Mouse (Mus musculus): ENCODE measurements around the gene Aaas. TPM values are rescaled to one million over a fixed set of nuclear protein-coding genes. Genes with fewer than 3 reads are reported as not detected.

The Aaas gene
- polyA plus RNA-seq, 1 experiment from 2014 or later = 30.6 TPM

DNA sequence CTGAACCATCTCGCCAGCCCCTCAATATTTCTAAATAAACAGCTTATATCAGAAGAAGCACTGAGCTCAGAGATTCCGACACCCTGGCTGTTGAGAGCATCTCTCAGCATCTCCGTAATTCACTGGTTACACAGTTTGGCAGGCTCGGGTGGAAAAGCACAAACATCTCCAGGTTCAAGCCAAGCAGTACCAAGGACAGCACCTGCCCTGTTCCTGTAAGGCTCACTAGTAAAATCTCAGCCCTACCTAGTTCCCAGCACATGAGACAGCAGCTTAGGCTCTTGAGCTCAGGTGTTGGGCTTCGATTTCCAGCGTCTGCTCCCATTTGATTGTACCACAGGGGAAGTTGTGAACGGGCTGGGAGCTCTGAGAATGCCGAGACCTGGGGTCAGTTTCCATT is 15.3 kb downstream of the Aaas start:
- DNase-seq (no peak), ATAC-seq (ENCODE audit: low FRiP score, low TSS enrichment) (no peak)
- H3K36me3 ChIP-seq (ENCODE audit: control insufficient read depth, insufficient read depth, low read length) = peaks cover 68% of the 10 kb centered on the region
- H3K9ac ChIP-seq (replicated peaks; ENCODE audit: low read length) = no peak overlapping the region
- H3K27me3 ChIP-seq (ENCODE audit: control insufficient read depth, insufficient read depth, low read length) = no peaks in the 10 kb centered on the region
- no peak overlapping the region for H3K27ac ChIP-seq (replicated peaks; ENCODE audit: low read depth, low read length)
- no peak overlapping the region for H3K4me2 ChIP-seq (ENCODE audit: low read length)
- H3K4me3 ChIP-seq (replicated peaks; ENCODE audit: low read depth, low read length) = no peak overlapping the region
- no peaks in the 10 kb centered on the region for H3K9me3 ChIP-seq (ENCODE audit: control insufficient read depth, low read length)
- 88% methylated on average over 8 of the region's 8 CpGs for WGBS
- H3K4me1 ChIP-seq (ENCODE audit: control insufficient read depth, insufficient read depth, low read length) = peaks cover 16% of the 10 kb centered on the region

DNA sequence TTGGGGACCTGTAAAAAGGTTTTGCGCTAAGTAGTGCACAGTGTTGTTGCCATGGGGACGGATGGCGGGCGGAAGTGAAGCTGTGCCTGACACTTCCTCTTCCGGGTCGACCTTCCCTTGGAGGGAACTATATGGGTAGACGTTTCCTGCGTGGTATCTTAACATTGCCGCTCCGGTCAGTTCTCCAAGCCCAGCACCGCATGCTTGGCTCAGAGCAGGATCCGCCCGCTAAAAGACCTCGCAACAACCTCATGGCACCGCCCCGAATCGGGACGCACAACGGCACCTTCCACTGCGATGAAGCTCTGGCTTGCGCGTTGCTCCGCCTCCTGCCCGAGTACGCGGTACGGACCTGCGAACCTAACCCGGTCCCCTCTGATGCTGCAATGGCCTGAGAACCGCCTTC is 19.0 kb downstream of the Aaas start, which contains the start of gene Myg1:
Myg1 (plus strand) TSS at position 100 of the 406 bp plus-strand sequence.
- no peaks in the 10 kb centered on the region for H3K9me3 ChIP-seq (ENCODE audit: control insufficient read depth, low read length)
- under 1% methylated on average over 30 of the region's 30 CpGs for WGBS
- H3K27ac ChIP-seq (replicated peaks; ENCODE audit: low read depth, low read length) = peak within 1 kb of the TSS; percentile 55
- peak within 1 kb of the TSS; percentile 77 for H3K4me3 ChIP-seq (replicated peaks; ENCODE audit: low read depth, low read length)
- peaks cover 59% of the 10 kb centered on the region for H3K36me3 ChIP-seq (ENCODE audit: control insufficient read depth, insufficient read depth, low read length)
- H3K4me2 ChIP-seq (ENCODE audit: low read length) = peak within 1 kb of the TSS; percentile 92
- peak within 1 kb of the TSS; percentile 72 for H3K9ac ChIP-seq (replicated peaks; ENCODE audit: low read length)
- DNase-seq = peak; percentile 95
- no peaks in the 10 kb centered on the region for H3K27me3 ChIP-seq (ENCODE audit: control insufficient read depth, insufficient read depth, low read length)
- peaks cover 23% of the 10 kb centered on the region for H3K4me1 ChIP-seq (ENCODE audit: control insufficient read depth, insufficient read depth, low read length)
- ATAC-seq (ENCODE audit: low FRiP score, low TSS enrichment) = peak; percentile 90

DNA sequence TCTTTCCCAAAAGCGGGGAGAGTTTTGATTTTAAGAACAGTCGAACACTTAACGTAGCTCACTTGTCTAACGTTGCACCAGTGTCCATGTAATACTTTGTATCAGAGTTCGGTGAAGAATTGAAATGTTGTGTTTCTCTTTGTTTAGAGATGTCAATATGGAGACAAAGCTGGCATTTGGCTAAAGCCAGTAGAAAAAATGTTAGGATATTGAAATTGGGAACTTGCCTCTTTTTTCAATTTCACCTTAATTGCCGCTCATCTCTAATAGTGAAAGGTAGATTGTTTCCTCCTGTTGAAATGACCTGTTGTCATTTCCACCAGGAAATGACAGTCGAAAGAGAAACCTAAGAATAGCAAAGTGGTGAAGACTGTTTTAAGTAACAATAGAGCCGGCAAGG is 23.7 kb downstream of the Aaas start:
- 72% methylated on average over 8 of the region's 8 CpGs for WGBS
- H3K9ac ChIP-seq (replicated peaks; ENCODE audit: low read length) = peak overlapping the region; percentile 79
- peaks cover 33% of the 10 kb centered on the region for H3K36me3 ChIP-seq (ENCODE audit: control insufficient read depth, insufficient read depth, low read length)
- H3K4me1 ChIP-seq (ENCODE audit: control insufficient read depth, insufficient read depth, low read length) = peaks cover 12% of the 10 kb centered on the region
- no peaks in the 10 kb centered on the region for H3K27me3 ChIP-seq (ENCODE audit: control insufficient read depth, insufficient read depth, low read length)
- peak overlapping the region; percentile 74 for H3K4me2 ChIP-seq (ENCODE audit: low read length)
- ATAC-seq (ENCODE audit: low FRiP score, low TSS enrichment) (no peak), DNase-seq (no peak)
- H3K9me3 ChIP-seq (ENCODE audit: control insufficient read depth, low read length) = no peaks in the 10 kb centered on the region
- peak overlapping the region; percentile 94 for H3K4me3 ChIP-seq (replicated peaks; ENCODE audit: low read depth, low read length)
- H3K27ac ChIP-seq (replicated peaks; ENCODE audit: low read depth, low read length) = no peak overlapping the region

DNA sequence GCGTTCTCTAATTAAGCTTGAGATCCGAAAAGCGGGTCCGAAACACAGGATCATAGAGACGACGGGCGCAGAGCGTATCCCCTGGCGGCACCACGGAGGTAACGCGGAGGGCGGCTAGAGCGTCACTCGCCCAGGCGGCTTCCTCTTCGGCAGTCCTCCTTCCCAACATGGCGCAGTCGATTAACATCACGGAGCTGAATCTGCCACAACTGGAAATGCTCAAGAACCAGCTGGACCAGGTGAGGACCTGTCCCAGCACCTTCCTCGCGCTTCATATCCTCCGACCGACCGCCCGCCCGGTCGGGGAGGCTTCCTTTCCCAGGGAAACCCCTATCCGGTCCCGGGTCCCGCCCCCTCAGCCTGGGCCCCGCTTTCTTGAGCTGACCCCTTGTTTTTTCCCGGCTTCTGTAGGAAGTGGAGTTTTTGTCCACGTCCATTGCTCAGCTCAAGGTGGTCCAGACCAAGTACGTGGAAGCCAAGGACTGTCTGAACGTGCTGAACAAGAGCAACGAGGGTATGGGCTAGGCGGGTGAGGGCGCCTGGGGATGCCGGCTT is 24.5 kb downstream of the Aaas start, which contains the start of gene Pfdn5:
Pfdn5 (plus strand) TSS at position 95 of the 555 bp plus-strand sequence.
- peak within 1 kb of the TSS; percentile 74 for H3K4me2 ChIP-seq (ENCODE audit: low read length)
- H3K9ac ChIP-seq (replicated peaks; ENCODE audit: low read length) = peak within 1 kb of the TSS; percentile 79
- peaks cover 33% of the 10 kb centered on the region for H3K36me3 ChIP-seq (ENCODE audit: control insufficient read depth, insufficient read depth, low read length)
- WGBS = under 1% methylated on average over 40 of the region's 40 CpGs
- peak; percentile 87 for ATAC-seq (ENCODE audit: low FRiP score, low TSS enrichment)
- no peaks in the 10 kb centered on the region for H3K9me3 ChIP-seq (ENCODE audit: control insufficient read depth, low read length)
- peak within 1 kb of the TSS; percentile 94 for H3K4me3 ChIP-seq (replicated peaks; ENCODE audit: low read depth, low read length)
- peaks cover 8% of the 10 kb centered on the region for H3K4me1 ChIP-seq (ENCODE audit: control insufficient read depth, insufficient read depth, low read length)
- DNase-seq = peak; percentile 92
- 0 out of 2 replicates have a peak within 1 kb of the TSS, but pooled peaks have one; percentile 55 for H3K27ac ChIP-seq (replicated peaks; ENCODE audit: low read depth, low read length)
- no peaks in the 10 kb centered on the region for H3K27me3 ChIP-seq (ENCODE audit: control insufficient read depth, insufficient read depth, low read length)

DNA sequence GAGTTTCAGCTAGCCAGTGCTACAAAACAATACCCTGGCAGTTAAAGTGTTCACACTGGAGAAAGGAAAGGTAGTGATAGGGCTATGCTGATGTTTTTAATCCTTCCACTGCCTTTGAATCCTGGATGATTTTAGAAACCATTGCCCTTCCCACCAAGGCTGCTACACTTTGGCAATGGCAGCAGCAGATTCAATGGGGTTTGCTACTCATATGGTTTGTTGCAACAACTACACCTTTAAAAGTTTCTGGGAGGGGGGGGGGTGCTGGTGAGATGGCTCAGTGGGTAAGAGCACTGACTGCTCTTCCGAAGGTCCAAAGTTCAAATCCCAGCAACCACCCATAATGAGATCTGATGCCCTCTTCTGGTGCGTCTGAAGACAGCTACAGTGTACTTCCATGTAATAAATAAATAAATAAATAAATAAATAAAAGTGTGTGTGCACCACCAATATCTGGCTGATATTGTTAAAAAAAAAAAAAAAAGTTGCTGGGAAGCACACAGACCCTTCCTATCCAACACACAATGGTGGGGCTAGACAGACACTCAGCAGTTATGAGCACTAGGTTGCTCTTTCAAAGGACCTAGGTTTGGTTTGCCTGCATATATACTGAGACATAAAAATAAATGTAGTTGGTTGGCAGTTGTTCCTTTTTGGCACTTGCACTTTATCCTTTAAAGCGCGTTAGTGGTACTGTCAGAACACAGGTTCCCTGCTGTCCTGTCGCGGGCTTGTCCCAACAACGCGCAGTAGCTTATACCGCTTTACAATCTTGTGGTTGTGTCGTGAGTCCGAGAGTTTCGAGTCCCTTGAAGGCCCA is 25.7 kb downstream of the Aaas start:
- no peaks in the 10 kb centered on the region for H3K9me3 ChIP-seq (ENCODE audit: control insufficient read depth, low read length)
- no peak overlapping the region for H3K4me3 ChIP-seq (replicated peaks; ENCODE audit: low read depth, low read length)
- ATAC-seq (ENCODE audit: low FRiP score, low TSS enrichment) (no peak), DNase-seq (no peak)
- 76% methylated on average over 12 of the region's 12 CpGs for WGBS
- no peak overlapping the region for H3K27ac ChIP-seq (replicated peaks; ENCODE audit: low read depth, low read length)
- peaks cover 33% of the 10 kb centered on the region; the same call in 1 of the 2 replicates for H3K36me3 ChIP-seq (ENCODE audit: control insufficient read depth, insufficient read depth, low read length)
- no peak overlapping the region for H3K9ac ChIP-seq (replicated peaks; ENCODE audit: low read length)
- peak overlapping the region; percentile 74 for H3K4me2 ChIP-seq (ENCODE audit: low read length)
- H3K27me3 ChIP-seq (ENCODE audit: control insufficient read depth, insufficient read depth, low read length) = no peaks in the 10 kb centered on the region
- H3K4me1 ChIP-seq (ENCODE audit: control insufficient read depth, insufficient read depth, low read length) = peaks cover 8% of the 10 kb centered on the region

DNA sequence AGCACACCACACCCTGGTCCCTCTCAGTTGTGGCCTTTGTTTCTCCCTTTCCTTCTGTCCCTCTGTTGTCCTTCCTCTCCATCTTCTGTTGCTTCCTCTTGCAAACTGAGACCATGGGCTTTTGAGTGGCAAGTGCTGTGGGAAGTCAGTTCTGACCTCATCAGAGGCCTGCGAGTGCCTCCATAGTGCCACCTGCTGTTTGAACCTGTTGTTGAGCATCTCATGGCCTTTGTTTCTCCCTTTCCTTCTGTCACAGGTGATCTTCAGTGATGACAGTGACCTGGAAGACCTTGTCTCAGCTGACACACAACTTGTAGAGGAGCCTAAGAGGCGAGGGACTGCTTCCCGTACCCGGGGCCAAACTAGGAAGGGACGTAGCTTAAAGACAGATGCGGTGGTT is 34.3 kb downstream of the Aaas start:
- H3K27ac ChIP-seq (replicated peaks; ENCODE audit: low read depth, low read length) = no peak overlapping the region
- H3K4me1 ChIP-seq (ENCODE audit: control insufficient read depth, insufficient read depth, low read length) = no peaks in the 10 kb centered on the region
- peaks cover 21% of the 10 kb centered on the region; the same call in 1 of the 2 replicates for H3K36me3 ChIP-seq (ENCODE audit: control insufficient read depth, insufficient read depth, low read length)
- WGBS = 90% methylated on average over 6 of the region's 6 CpGs
- no peaks in the 10 kb centered on the region for H3K9me3 ChIP-seq (ENCODE audit: control insufficient read depth, low read length)
- no peak overlapping the region for H3K4me3 ChIP-seq (replicated peaks; ENCODE audit: low read depth, low read length)
- H3K4me2 ChIP-seq (ENCODE audit: low read length) = no peak overlapping the region
- no peak for ATAC-seq (ENCODE audit: low FRiP score, low TSS enrichment)
- DNase-seq = peak; percentile 84
- H3K27me3 ChIP-seq (ENCODE audit: control insufficient read depth, insufficient read depth, low read length) = no peaks in the 10 kb centered on the region
- H3K9ac ChIP-seq (replicated peaks; ENCODE audit: low read length) = no peak overlapping the region

DNA sequence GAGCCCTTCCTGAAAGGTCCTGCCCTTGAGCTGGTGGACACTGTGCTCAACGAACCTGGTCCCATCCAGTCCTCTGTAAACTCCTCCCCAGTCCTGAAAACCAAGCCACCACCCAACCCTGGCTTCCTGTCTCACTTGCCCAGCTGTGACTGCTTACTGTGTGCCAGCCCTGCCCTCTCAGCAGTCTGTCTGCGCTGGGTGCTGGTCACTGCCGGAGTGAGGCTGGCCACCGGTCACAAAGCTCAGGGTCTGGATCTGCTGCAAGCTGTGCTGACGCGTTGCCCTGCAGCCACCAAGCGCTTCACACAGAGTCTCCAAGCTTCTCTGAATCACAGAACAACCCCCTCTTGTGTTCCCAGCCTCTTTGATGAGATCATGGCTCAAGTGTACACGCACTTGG is 35.3 kb downstream of the Aaas start:
- no peak overlapping the region for H3K27ac ChIP-seq (replicated peaks; ENCODE audit: low read depth, low read length)
- 89% methylated on average over 8 of the region's 8 CpGs for WGBS
- H3K9ac ChIP-seq (replicated peaks; ENCODE audit: low read length) = no peak overlapping the region
- H3K4me2 ChIP-seq (ENCODE audit: low read length) = no peak overlapping the region
- H3K4me1 ChIP-seq (ENCODE audit: control insufficient read depth, insufficient read depth, low read length) = no peaks in the 10 kb centered on the region
- DNase-seq = no peak
- H3K9me3 ChIP-seq (ENCODE audit: control insufficient read depth, low read length) = no peaks in the 10 kb centered on the region
- H3K36me3 ChIP-seq (ENCODE audit: control insufficient read depth, insufficient read depth, low read length) = peaks cover 15% of the 10 kb centered on the region; the same call in 1 of the 2 replicates
- H3K27me3 ChIP-seq (ENCODE audit: control insufficient read depth, insufficient read depth, low read length) = no peaks in the 10 kb centered on the region
- H3K4me3 ChIP-seq (replicated peaks; ENCODE audit: low read depth, low read length) = no peak overlapping the region
- no peak for ATAC-seq (ENCODE audit: low FRiP score, low TSS enrichment)

DNA sequence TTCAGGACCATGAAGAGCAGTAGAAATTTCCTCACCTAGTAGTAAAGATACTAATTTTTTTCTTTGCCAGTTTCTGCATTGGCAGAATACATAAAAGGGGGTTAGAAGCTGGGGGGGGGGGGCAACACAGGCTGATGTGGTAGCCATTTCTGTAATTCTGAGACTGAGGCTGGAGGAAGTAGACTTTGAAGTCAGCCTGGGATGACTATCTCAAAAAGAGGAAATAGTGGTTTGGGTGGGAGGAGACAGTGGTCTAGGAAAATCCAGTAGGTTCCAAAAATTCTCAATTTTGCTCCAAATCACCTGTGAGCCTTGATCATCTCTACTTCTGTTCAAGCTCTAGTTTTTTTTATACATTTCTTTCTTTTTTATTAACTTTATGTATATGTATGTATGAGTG is 39.1 kb downstream of the Aaas start:
- ATAC-seq (ENCODE audit: low FRiP score, low TSS enrichment) (no peak), DNase-seq (no peak)
- Histone ChIP-seq H3K4me1 (ENCODE audit: control insufficient read depth, insufficient read depth, low read length) (no peaks in the 10 kb centered on the region), H3K36me3 (ENCODE audit: control insufficient read depth, insufficient read depth, low read length) (peaks cover 18% of the 10 kb centered on the region), H3K27ac (replicated peaks; ENCODE audit: low read depth, low read length) (no peak overlapping the region), H3K9ac (replicated peaks; ENCODE audit: low read length) (no peak overlapping the region), H3K27me3 (ENCODE audit: control insufficient read depth, insufficient read depth, low read length) (no peaks in the 10 kb centered on the region), H3K4me2 (ENCODE audit: low read length) (no peak overlapping the region), H3K9me3 (ENCODE audit: control insufficient read depth, low read length) (no peaks in the 10 kb centered on the region), H3K4me3 (replicated peaks; ENCODE audit: low read depth, low read length) (no peak overlapping the region)
